Mouse (Mus musculus) liver, adult 2 months (tissue): Measurements from ENCODE around the gene Dnajc14. TPM values are rescaled to one million over a fixed set of nuclear protein-coding genes. Genes with fewer than 3 reads are reported as not detected.
A peak's percentile ranks its signal among the peaks of the same experiment; 100 is the strongest.

Experiments used
- DNase-seq: peaks from one replicate; pipeline ENCODE4 v3.0.0-alpha.2; 2011; ENCODE audit warnings: low read depth, low spot score; ENCODE audit errors: extremely low read depth
- H3K27ac ChIP-seq: fragments of 200-500 bp; replicated peaks from 2 replicates; pipeline ENCODE4 v1.5.1; 2012; ENCODE audit warnings: low read depth, mild to moderate bottlenecking, control low read depth, inconsistent platforms, low read length; ENCODE audit not compliant: insufficient read depth
- H3K27me3 ChIP-seq: fragments of 200-500 bp; 2 replicates; pipeline ENCODE4 v1.6.1; 2012; ENCODE audit warnings: mild to moderate bottlenecking, moderate library complexity, low read length, inconsistent platforms; ENCODE audit not compliant: control insufficient read depth, insufficient read depth
- H3K36me3 ChIP-seq: fragments of 200-500 bp; 2 replicates; pipeline ENCODE4 v1.6.1; 2012; ENCODE audit warnings: low read length, inconsistent platforms; ENCODE audit not compliant: control insufficient read depth, insufficient read depth
- H3K4me1 ChIP-seq: fragments of 200-500 bp; 2 replicates; pipeline ENCODE4 v1.6.1; 2011; ENCODE audit warnings: low read length; ENCODE audit not compliant: control insufficient read depth, insufficient read depth
- H3K4me3 ChIP-seq: fragments of 200-500 bp; 2 replicates; pipeline ENCODE4 v1.5.1; 2011; ENCODE audit warnings: low read depth, mild to moderate bottlenecking, control low read depth, low read length, moderate library complexity; ENCODE audit not compliant: insufficient read depth
- H3K79me2 ChIP-seq: fragments of 200-500 bp; 2 replicates; pipeline ENCODE4 v1.6.1; 2012; ENCODE audit warnings: inconsistent platforms, mild to moderate bottlenecking, low read length, moderate library complexity; ENCODE audit not compliant: control insufficient read depth, insufficient read depth
- H3K9ac ChIP-seq: fragments of 200-500 bp; 2 replicates; pipeline ENCODE4 v1.6.1; 2012; ENCODE audit warnings: low read depth, mild to moderate bottlenecking, control low read depth, inconsistent platforms, low read length
- CTCF ChIP-seq: fragments of 200-500 bp; IDR thresholded peaks from 2 replicates; pipeline ENCODE4 v1.5.1; 2011; ENCODE audit warnings: low read depth, low read length, control low read depth
- POLR2A ChIP-seq: fragments of 200-500 bp; IDR thresholded peaks from 2 replicates; pipeline ENCODE4 v1.6.1; 2011; ENCODE audit warnings: low read length, control low read depth; ENCODE audit not compliant: insufficient read depth; ENCODE audit errors: extremely low read depth
- WGBS: fragments of 180-500 bp; shearing (Covaris S2); methylation state at CpG from one replicate; pipeline ENCODE4 v1.1.7; 2018; 5-methylcytosine and 5-hydroxymethylcytosine counted together
- polyA plus RNA-seq: library from polyadenylated mRNA; depleted of rRNA; stranded (reverse); fragments of >200 nt; gene quantifications from 2 replicates; pipeline ENCODE4 v1.2.3, GENCODE M21; 2012; rRNA removed
- total RNA-seq: library from RNA; depleted of rRNA; stranded (reverse); fragments of >200 nt; gene quantifications from 2 replicates; pipeline ENCODE4 v1.2.3, GENCODE M21; 2014; rRNA removed

The Dnajc14 gene
- total RNA-seq: 23.5 and 25.3 TPM in 2 replicates
- polyA plus RNA-seq: 9.2 and 9.7 TPM in 2 replicates

GRCm38 (mm10) chr10:128803771-128804270 lies at the start of gene Dnajc14:
Dnajc14 (plus strand) TSS chr10:128804062.
- H3K27me3 ChIP-seq: no peaks in the 10 kb centered on the region
- peak within 1 kb of the TSS; percentile 83 for H3K9ac ChIP-seq
- TF ChIP-seq CTCF: no peak
- no peak for TF ChIP-seq POLR2A
- peaks cover 8% of the 10 kb centered on the region; the same call in 1 of the 2 replicates for H3K36me3 ChIP-seq
- peaks cover 14% of the 10 kb centered on the region; the same call in 1 of the 2 replicates for H3K79me2 ChIP-seq
- H3K27ac ChIP-seq: peak within 1 kb of the TSS; percentile 81
- no peak for DNase-seq
- H3K4me1 ChIP-seq: peaks cover 19% of the 10 kb centered on the region
- WGBS: 13% methylated on average over 14 of the region's 14 CpGs
- H3K4me3 ChIP-seq: peak within 1 kb of the TSS; percentile 83

GRCm38 (mm10) chr10:128772895-128773294 lies 31.0 kb upstream of the Dnajc14 start:
- Histone ChIP-seq H3K4me1 (no peaks in the 10 kb centered on the region), H3K27me3 (no peaks in the 10 kb centered on the region), H3K9ac (no peak overlapping the region), H3K36me3 (no peaks in the 10 kb centered on the region), H3K79me2 (no peaks in the 10 kb centered on the region), H3K4me3 (no peak overlapping the region), H3K27ac (no peak overlapping the region)
- TF ChIP-seq CTCF (peak; percentile 5; the same call in 1 of the 2 replicates), POLR2A (no peak)
- DNase-seq: peak; percentile 51
- WGBS: 78% methylated on average over 2 of the region's 2 CpGs

GRCm38 (mm10) chr10:128773685-128774084 lies 30.2 kb upstream of the Dnajc14 start:
- H3K27me3 ChIP-seq: no peaks in the 10 kb centered on the region
- TF ChIP-seq POLR2A (no peak), CTCF (no peak)
- DNase-seq: no peak
- 19% methylated on average over 5 of the region's 5 CpGs for WGBS
- no peak overlapping the region for H3K4me3 ChIP-seq
- H3K9ac ChIP-seq: no peak overlapping the region
- no peaks in the 10 kb centered on the region for H3K4me1 ChIP-seq
- H3K27ac ChIP-seq: no peak overlapping the region
- H3K36me3 ChIP-seq: no peaks in the 10 kb centered on the region
- H3K79me2 ChIP-seq: no peaks in the 10 kb centered on the region

GRCm38 (mm10) chr10:128778441-128778840 lies 25.4 kb upstream of the Dnajc14 start:
- H3K9ac ChIP-seq: no peak overlapping the region
- no peak for TF ChIP-seq CTCF
- H3K4me3 ChIP-seq: no peak overlapping the region
- H3K4me1 ChIP-seq: peaks cover 5% of the 10 kb centered on the region; the same call in 1 of the 2 replicates
- 83% methylated on average over 2 of the region's 2 CpGs for WGBS
- no peaks in the 10 kb centered on the region for H3K27me3 ChIP-seq
- H3K27ac ChIP-seq: peak overlapping the region; percentile 39; the same call in 1 of the 2 replicates
- H3K79me2 ChIP-seq: no peaks in the 10 kb centered on the region
- DNase-seq: no peak
- no peaks in the 10 kb centered on the region for H3K36me3 ChIP-seq

GRCm38 (mm10) chr10:128779011-128779795 lies 24.7 kb upstream of the Dnajc14 start:
- DNase-seq: peak; percentile 92
- 19% methylated on average over 8 of the region's 8 CpGs for WGBS

GRCm38 (mm10) chr10:128780200-128780599 lies 23.7 kb upstream of the Dnajc14 start:
- no peak overlapping the region for H3K9ac ChIP-seq
- peaks cover 5% of the 10 kb centered on the region; the same call in 1 of the 2 replicates for H3K4me1 ChIP-seq
- 92% methylated on average over 1 of the region's 1 CpGs for WGBS
- TF ChIP-seq CTCF (no peak), POLR2A (no peak)
- H3K79me2 ChIP-seq: no peaks in the 10 kb centered on the region
- H3K36me3 ChIP-seq: no peaks in the 10 kb centered on the region
- peak overlapping the region; percentile 15; the same call in 1 of the 2 replicates for H3K27ac ChIP-seq
- DNase-seq: no peak
- H3K4me3 ChIP-seq: no peak overlapping the region
- no peaks in the 10 kb centered on the region for H3K27me3 ChIP-seq

More at GRCm38 (mm10) chr10:128779011-128779795, 24.7 kb upstream of the Dnajc14 start:
- peaks cover 5% of the 10 kb centered on the region; the same call in 1 of the 2 replicates for H3K4me1 ChIP-seq
- H3K9ac ChIP-seq: 0 out of 2 replicates have a peak overlapping the region, but pooled peaks have one; percentile 4
- H3K36me3 ChIP-seq: no peaks in the 10 kb centered on the region
- peak overlapping the region; percentile 71 for H3K27ac ChIP-seq
- TF ChIP-seq CTCF (no peak), POLR2A (no peak)
- no peak overlapping the region for H3K4me3 ChIP-seq
- H3K27me3 ChIP-seq: no peaks in the 10 kb centered on the region
- no peaks in the 10 kb centered on the region for H3K79me2 ChIP-seq
